Mouse (Mus musculus): ENCODE data around the gene Scube2. TPM values are rescaled to one million over a fixed set of nuclear protein-coding genes. Genes with fewer than 3 reads are reported as not detected.

Gene Scube2
- 1 to 10 TPM; 3.5 to 4.0 TPM for total RNA-seq (2021)
- long read RNA-seq, experiment 1, partial matches to known transcripts, result 0 of 1 reads
- long read RNA-seq, experiment 1, other reads (novel, unspliced or antisense), result 1 of 1 reads
- long read RNA-seq, experiment 2, partial matches to known transcripts, result 0 of 1 reads
- long read RNA-seq, experiment 2, other reads (novel, unspliced or antisense), result 1 of 1 reads

DNA sequence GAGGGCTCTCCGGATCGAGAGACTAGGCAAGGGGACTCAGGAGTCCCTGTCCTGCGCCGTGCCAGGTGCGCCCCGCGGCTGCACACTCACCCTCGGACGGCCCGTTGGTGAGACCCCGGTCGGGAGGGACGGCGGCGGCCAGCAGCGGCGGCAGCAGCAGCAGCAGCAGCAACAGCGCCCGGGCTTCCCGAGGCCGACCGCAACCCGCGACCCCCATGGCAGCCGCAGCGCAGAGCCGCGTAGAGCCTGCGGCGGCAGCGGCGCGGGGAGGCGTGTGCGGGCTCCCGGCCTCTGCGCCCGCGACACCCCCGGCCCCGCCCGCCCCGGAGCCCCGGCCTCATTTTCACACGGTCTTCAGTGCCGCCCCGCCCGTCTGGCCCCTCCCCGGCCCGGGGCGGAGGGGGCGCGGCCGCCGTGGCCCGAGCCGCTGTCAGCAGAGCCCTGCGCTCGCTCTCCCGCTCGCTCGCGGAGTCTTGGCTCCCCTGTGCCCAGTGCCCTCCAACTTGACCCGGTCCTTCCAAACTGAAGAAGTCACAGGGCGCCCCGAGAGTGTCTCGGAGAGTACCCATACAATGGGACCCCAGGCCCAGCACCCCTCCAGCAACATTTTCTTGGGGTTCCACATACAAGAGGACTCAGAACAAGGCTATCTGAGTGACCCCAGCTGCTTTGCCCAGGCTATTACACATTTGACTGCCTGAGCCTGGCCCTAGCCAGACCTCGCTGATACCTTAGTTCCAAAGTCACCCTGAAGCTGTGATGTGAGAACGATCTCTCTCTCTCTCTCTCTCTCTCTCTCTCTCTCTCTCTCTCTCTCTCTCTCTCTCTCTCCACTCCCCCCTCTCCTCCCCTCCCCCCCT lies at the start of gene Scube2:
TSS of gene Scube2 (minus strand) at position 310 of the 860 bp plus-strand sequence.
- no peak for DNase-seq

DNA sequence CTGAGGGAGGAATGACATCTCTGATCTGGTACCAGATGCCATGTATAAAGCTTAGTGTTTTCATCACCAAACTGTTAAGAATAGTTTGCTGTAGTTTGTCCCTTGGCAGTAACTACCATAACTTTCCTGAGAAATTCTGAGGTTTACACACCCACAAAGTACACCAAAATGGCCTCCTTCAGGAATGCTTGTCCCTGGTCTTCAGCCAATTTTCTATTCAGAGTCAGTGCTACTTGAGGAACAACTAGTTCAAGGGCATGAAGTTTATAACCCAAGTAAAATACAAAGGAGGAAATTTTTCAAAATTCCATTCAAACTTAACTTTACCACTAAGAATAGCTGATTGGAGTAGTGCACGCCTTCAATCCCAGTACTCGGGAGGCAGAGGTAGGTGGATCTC lies 40.7 kb upstream of the Scube2 start:
- intact Hi-C loops (cut with DNase I), result no loop called here
- DNase-seq, result no peak

More for the DNA sequence above, at the start of gene Scube2:
- intact Hi-C loops (cut with DNase I), result no loop called here

DNA sequence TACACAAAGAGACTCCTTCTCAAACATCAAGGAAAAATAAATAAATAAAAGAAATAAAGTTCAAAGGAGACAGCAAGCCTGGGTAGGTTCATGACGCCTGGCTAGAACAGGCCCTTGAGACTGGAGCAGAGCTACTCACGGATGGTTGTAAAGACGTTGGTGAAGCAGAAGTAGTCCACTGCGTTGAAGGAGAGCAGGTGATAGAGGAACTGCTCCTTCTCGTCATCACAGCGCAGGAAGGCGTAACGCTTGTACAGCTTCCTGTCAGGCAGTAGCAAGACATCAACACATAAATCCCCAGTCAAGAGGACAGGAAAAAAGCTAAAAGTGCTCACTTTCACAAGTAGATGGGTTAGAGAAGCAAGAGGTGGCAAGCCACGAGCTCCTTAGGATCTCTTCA lies 35.4 kb upstream of the Scube2 start:
- intact Hi-C loops (cut with DNase I), result no loop called here

DNA sequence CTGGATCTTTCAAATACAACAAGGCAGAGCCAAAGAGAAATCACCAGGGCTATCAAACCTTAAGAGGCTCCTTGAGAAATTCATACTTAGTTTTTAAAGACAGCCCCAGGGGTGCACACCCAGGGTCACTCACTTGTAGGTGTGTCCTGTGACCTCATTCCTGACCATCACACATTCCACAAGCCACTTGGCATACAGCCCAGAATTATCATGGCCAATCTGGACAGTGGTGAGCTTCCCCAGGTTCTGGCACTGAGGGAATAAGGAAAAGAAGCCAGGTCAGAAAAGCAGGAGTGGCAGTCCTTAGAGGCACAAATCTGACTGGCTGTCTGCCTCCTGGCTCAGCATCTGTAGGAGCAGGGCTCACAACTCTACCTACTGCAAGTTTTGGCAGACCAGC lies 33.4 kb upstream of the Scube2 start:
- no peak for DNase-seq
- intact Hi-C loops (cut with DNase I), result loop anchor here (10.0 kb wide), 1 partner anchor 364 kb away; no protein-coding TSS in a partner anchor

More for the DNA sequence above, 35.4 kb upstream of the Scube2 start:
- no peak for DNase-seq

DNA sequence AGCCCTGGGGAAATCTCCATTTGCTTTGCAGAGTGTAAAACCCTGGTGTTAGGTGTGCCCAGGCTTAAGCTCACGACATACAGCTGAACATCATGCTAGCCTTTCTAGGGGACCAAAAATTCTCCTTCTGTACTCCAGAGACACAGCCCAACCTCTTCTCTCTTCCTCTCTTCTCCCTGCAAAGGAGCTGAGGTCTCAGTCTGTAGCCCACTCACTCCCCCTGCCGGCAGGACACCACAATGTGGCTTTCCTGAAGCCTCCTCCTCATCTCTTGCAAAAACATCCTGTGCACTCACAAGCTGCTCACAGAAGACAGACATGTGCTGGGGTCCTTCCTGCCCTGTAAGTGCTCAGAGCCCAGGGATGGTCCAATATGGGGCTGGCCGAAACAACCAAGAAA lies 27.1 kb upstream of the Scube2 start:
- DNase-seq, result peak; percentile 45 to 62
- intact Hi-C loops (cut with DNase I), result loop anchor here (2.0 to 10.0 kb wide), 2 partner anchors 98 to 358 kb away; no protein-coding TSS in a partner anchor

DNA sequence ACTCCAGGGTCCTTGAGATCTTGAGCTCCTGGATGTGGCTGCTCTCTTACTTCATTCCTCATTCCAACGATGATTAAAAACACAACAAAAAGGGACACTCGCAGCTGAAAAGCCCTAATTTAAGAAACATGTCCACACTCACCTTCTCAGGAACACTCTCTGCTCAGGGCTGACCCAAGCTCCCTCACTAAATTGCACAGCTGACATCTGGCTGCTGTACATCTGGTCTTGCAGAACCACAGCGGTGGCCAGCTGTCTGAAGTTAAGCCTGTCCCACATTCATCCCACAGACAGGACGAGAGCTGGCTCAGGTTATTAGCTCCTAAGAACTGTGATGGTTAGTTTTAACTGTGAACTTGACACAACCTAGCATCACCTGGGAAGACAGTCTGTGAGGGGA lies 26.3 kb upstream of the Scube2 start:
- no peak for DNase-seq
- intact Hi-C loops (cut with DNase I), result loop anchor here (2.0 to 10.0 kb wide), 3 partner anchors 97 to 357 kb away; no protein-coding TSS in a partner anchor

DNA sequence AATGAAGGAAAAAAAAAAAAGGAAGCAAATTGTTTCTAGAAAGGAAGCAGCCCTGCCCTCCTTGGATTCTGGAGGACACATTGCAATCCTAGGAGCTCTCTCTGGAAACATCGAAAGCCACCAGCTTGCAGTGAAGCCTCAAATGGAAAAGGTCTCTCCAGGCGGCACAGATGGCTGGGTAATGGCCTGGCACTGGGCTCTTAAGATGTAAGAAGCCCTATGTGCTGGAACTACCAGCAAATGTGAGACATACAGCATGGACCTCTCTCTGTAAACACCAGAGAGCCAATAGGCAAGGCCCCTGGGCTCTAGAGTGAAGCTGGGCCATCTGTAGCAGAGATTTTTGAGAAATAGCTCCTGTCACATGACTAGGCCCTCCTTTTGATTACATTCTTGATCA lies 24.8 kb upstream of the Scube2 start:
- intact Hi-C loops (cut with DNase I), result loop anchor here (2.0 to 10.0 kb wide), 2 partner anchors 183 to 355 kb away; no protein-coding TSS in a partner anchor
- no peak for DNase-seq

DNA sequence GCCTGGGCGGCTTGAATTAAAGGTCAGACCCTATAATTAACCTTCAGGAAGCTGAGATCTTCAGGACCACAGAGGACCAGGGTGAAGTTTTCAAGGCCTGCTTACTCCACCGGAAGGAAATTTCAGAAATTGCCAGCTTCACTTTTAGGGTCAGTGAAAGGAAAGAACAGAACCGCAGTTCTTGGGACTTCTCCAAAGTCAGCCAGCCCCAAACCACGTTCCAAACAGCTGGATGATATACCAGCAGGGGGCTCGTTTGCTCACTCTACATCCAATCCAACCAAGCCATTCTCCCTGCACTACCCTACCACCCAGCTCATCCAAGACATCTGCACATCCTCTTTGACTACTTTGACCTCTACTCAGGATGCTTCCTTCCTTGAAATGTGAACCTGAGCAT lies 23.8 kb upstream of the Scube2 start:
- intact Hi-C loops (cut with DNase I), result no loop called here
- no peak for DNase-seq

DNA sequence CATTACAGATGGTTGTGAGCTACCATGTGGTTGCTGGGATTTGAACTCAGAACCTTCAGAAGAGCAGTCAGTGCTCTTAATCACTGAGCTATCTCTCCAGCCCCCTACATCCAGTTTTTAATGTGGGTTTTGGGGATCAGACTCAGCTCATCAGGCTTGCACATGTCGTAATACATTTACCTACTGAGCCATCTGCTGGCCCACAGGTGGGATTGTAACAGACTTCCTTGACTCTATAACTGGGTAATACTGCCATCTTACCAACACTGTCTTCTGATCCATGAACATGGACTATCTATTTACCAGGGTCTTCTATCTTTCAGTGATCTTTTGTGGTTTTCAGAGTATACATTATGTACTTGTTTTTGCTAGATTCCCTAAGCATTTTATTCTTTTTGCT lies 20.8 kb upstream of the Scube2 start:
- DNase-seq, result no peak
- intact Hi-C loops (cut with DNase I), result no loop called here

DNA sequence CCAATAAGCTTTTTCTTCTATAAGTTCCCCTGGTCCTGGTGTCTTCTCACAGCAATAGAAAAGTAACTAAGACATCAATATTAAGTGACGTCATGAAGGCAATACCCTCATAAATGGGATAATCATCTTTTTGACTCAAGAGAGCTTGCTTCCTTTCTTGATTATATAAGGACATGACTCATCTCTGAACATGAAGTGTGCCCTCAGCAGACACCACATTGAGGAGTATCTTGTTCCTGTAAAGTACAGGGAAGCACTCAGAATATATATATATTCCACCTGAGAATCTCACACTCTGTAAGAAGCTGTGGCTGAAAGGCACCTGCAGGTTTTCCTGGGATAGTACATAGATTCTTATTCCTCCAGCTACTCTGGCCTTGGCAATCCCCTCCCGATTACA lies 17.1 kb upstream of the Scube2 start:
- no peak for DNase-seq
- intact Hi-C loops (cut with DNase I), result no loop called here

DNA sequence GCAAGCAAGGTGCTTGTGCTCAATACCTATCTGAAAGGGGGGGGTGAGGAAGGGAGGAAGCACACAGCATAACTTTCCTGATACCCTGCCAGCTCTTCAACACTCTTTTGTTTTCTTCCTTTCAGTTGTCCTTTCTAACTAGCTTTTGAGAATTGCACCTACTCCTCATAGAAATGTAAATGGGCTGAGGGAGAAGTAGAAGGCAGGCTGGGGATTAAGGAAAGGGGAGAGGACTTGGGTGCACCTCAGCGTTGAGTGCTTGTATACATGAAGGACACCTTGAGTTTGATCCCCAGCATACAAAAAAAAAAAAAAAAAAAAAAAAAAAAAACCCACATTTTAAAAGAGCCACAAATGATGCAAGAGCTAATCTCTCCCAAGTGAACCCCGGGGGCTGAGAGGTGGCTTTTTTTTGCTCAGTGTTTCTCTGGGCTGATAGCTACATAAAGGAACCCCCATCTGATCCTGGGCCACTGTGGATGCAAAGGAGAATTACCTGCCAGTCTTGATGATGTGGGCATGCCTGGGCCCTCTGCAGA lies 16.2 kb upstream of the Scube2 start:
- no peak for DNase-seq
- intact Hi-C loops (cut with DNase I), result no loop called here

DNA sequence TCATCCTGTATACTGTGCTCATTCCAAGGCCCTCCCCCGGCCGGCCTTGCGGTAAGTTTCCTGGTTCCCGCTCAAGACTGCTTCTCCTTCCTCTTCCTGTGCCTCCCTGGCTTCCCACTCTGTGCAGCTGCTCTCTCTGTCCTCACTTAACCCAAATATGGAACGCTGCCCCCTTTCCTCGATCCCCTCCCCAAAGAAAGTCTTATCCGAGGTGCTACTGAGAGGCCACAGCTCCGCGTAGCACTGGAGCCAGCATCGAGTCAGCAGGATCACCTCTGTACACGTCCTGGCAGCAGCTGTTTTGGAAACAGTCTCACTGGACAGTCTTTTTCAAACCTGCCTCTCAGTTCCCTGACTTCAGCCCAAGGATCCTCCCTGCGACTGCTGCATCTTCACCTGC lies 13.7 kb upstream of the Scube2 start:
- no peak for DNase-seq
- intact Hi-C loops (cut with DNase I), result no loop called here

DNA sequence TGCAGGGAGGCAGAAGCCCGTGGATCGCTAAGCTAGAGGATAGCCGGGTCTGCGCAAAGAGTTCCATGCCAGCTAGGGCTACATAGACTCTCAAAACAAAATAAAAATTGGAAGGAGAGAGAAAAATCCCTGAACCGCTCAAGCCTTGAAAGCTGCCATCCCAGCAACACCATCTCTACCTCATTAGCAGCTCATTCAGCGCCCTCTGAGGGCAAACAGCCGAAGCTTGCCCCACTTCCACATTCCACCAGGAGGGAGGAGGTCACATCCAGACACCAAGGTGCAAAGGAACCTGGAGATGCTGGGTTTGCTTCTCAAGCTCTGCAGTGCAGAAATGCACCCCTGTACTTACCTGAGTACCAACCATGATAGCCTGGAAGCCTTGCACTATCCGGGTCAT lies 10.6 kb upstream of the Scube2 start:
- DNase-seq, result no peak
- intact Hi-C loops (cut with DNase I), result no loop called here

DNA sequence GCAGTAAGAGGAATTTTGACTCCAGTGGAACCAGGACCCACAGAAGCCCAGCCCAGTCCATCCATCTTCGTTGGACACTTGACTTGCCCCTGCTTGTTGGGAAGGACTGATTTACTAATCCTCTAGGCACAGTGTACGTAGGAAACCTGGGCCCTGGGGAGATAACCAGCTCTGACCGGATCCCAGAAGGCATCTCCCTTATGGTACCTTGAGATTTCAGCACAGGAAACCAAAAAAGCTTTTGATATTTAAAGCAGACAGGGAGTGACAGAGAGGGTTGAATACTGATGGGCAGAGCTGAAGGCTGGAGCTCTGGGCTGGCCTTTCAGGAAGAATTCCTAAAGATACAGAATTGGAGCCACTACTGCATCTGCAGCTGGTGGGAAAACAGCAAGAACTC lies 10.1 kb upstream of the Scube2 start:
- no peak for DNase-seq
- intact Hi-C loops (cut with DNase I), result no loop called here

DNA sequence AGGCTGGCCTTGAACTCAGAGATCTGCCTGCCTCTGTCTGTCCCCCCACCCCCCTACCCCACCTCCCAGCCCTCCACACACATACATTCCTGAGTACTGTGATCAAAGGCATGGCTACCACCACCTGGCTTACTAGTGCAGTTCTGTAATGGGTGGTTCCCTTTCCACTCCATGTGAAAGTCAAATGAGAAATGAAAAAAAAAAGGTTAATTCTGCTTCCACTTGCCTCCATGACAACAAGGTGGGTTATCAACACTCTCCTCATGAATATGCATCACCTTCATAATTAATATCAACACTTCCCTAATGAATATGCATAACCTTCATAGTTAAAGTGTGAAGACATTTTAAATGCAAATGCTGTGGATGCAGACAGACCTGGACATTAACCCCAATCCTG lies 9.6 kb upstream of the Scube2 start:
- intact Hi-C loops (cut with DNase I), result no loop called here
- no peak for DNase-seq

DNA sequence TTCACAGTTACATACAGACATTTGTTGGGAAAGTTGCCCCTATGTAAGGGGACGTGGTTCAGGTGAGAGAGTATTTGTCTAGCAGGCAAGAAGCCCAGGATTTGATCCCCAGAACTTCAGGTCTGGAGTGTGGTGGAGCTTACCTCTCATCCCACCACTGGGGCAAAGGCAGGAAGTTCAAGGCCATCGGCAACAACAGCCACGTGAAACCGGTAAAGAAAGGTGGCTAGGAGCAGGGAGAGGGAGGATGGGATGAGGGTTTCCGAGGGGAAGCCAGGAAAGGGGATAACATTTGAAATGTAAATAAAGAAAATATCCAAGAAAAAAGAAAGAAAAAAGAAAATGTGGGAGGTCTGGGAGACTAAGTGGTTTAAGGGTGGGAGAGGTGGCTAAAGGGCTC lies 7.7 kb upstream of the Scube2 start:
- no peak for DNase-seq
- intact Hi-C loops (cut with DNase I), result no loop called here

DNA sequence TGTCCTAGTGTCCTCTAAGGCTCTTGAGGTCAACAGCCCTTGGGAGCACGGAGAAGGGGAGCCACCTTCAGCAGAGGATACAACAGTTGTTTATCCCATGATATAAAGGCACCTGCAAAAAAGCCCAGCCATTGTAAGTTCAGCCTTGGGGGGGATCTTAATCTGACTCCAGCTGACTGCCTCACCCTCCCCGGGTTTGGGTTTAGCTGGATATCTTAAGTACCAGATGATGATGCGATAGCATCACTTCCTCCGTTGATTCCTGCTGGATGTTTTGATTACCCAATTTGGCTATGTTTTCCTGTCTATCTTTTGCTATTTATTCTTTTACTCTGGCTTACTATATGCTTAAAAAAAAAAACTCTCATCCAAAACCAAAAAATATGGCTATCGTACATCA lies 5.8 kb upstream of the Scube2 start:
- intact Hi-C loops (cut with DNase I), result no loop called here
- no peak for DNase-seq

DNA sequence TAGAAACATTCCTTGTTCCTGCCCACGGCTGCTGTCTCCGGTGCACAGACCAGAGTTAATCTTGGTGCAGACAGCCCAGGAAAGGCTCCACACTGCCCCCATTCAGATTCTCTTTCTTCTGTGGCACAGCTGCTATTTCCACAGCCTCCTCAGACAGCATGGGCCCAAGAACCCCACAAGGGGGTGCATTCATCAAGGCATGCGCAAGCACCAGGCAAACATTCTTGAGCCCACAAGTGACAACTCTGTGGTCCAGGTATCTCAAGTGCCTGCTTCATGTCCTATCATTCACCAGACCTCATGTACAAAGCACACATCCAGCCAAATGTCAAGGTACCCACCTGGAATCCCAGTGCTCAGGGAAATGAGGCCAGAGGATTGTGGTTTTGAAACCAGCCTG lies 3.0 kb upstream of the Scube2 start:
- intact Hi-C loops (cut with DNase I), result no loop called here
- DNase-seq, result no peak

DNA sequence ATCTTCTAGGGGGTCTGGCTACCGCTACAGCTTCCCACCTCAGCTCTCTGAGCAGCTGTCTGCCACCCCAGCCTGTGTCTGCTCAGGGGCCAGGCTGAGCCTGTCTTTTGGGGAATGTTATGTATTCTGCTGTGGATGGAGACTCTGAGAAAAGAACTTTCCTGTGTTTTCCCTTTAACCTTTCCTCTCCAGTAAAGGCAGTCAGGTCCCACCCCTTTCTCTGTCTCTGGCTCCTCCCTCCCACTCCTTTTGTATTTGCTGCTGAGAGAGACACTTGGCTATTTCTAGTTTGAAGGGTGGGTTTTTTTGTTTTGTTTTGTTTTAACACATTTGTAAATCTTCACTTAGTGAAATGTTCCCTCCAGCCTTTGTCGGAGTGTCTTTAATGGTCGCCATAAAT lies 1.2 kb upstream of the Scube2 start:
- no peak for DNase-seq
- intact Hi-C loops (cut with DNase I), result no loop called here

DNA sequence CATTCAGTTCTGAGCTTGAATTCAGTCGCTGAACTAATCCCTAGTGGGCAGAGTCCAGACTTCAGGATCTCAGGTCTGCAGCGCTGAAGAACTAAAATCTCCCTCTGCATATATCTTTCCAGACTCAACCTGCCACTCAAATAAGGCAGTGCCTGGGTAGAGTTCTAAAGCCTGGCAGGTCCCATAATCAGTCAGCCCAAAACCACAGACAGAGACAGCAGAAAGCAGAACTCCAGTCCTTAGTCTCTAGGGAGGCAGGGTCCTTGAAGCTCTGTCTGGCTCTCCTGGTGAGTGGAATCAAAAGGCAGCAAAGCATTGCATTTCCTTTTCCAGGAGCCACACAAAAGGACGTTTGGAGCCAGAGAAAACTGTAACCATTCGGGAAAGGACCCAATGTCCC lies 1.9 kb downstream of the Scube2 start:
- DNase-seq, result no peak
- intact Hi-C loops (cut with DNase I), result no loop called here

DNA sequence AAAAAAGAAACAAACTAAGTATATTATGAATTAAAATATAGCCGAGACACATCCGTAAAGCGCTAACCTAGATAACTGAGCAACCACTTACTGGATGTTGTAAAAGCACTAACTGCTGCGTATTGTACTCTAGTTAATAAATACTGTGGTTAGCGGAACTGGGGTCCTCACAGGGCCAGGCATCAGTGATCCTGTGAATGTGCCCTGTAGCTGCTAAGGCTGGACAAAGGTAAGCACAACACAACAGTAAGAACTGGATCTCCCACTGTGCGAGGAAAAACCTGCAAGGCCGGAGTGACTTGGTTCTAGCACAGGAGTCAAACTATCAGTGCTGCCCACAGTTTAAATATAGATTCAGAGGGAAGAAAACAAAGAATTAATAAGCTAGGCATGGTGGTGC lies 5.3 kb downstream of the Scube2 start:
- intact Hi-C loops (cut with DNase I), result no loop called here
- no peak for DNase-seq

DNA sequence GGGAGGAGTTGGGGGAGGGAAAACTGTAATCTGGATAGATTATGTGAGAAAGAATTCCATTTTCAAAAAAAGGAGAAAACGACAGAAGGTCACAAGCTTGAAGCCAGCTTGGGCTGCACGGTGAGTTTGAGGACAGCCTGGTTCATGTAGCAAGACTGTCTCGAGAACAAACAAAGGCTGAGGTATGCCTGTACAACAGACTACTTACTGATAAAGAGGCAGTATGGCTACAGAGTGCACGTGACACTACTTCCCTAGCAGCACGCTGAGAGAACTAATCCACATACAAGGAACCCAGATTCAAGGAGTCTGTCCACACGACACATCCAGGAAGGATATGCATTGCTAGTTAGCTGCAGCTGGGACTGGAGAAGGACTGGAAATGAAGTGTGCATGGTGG lies 6.1 kb downstream of the Scube2 start:
- DNase-seq, result no peak
- intact Hi-C loops (cut with DNase I), result no loop called here

Measured in gastrocnemius, postnatal 36 days (tissue).